Mouse (Mus musculus) kidney, adult 18-20 months (tissue): Measurements from ENCODE around the gene Gh.
"Not testable (repeated sequence)": the region's sequence is repeated elsewhere in the genome, so short reads cannot be mapped to it uniquely, and the experiment has no call there.

Experiments
- DNase-seq: peaks from one replicate; pipeline ENCODE4 v3.0.0; 2021

Gene Gh

DNA sequence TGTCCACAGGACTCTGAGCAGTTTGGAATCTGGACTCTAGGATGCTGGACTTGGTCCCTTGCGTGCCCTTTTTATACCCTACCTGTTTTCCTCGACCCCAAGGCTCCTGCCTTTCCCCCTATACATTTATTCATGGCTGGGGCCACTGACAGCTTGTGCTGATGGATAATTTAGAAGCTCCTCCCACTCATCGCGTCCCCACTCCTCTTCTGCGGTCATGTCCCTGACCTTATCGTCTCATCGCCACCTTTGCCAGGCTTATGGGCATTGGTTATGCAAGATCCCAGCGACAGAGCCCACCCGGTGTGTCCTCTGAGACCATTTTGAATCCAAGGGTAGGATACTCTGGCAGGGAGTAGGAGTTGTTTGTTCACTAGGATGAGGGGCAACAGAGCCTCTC is at the start of gene Gh:
Gene Gh, minus strand, starts transcription at position 101 of the 400 bp plus-strand sequence.
- no peak for DNase-seq

DNA sequence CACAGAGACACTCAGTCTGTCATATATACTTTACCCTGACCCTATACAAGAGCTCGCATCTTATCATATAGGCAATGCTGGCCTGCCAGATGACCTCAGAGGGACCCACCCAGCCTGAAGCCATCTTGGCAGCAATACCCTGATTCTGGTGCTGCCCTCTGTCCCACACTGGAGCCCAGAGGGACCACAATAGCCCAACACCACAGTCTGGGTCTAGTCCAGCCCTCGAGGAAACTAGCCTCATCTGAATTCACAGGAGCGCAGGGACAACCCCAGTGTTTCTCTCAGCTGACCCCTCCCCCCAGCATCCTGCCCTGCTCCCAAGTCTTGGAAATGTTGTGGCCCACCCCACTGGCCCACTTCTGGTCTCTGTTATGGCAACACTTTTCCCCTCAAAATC is 49.6 kb upstream of the Gh start:
- DNase-seq: no peak

DNA sequence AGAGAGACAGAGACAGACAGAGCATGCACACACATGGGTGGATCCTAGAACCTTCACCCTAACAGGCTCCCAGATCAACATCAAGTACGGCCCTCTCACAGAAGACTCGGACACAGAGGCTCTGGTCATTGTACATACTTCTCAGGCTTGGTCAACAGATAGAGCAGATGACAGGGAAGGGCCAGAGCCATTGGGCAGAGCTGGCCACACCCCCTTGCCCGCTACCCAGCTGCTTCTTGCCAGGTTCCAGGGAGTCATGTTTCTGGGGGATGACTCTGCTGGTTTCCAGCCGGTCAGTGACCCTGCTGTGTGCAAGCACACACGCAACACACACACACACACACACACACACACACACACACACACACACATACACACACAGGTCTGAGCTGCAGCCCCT is 49.2 kb upstream of the Gh start:
- no peak for DNase-seq

DNA sequence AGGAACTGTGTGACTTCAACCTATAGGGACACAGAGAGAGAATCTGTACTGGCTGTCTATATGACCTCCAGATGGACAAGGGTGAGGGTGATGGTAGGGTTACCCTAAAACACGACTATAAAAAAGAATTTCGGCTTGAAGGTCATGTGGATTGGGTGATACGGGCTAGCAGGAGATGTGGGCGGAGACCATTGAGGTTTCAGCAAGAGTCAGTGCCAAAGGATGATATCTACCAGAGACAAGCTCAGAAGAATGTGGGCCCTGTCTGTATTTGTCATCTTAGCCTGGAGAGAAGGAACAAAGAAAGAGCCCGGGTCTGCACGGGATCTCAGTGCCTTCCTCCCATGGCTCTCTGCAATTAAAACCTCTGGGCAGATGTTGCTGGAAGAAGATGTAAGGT is 48.1 kb upstream of the Gh start:
- DNase-seq: no peak

DNA sequence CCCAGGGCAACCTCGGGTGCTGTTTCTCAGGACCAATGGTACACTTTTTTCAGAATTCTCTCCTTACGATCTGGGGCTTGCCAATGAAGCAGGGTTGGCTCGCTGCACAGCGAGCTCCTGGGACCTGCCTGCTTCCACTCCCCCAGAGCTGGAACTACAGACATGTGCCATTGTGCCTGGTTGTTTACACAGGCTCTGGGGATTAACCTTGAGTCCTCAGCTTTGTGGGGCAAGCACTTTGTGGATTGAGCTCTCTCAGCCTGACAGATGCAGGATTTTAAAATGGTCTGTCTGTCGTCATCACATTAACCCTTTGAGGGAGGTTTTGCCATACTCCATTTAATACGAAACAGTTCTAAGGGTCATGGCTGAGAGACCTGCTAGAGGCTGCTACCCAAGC is 43.2 kb upstream of the Gh start:
- no peak for DNase-seq

DNA sequence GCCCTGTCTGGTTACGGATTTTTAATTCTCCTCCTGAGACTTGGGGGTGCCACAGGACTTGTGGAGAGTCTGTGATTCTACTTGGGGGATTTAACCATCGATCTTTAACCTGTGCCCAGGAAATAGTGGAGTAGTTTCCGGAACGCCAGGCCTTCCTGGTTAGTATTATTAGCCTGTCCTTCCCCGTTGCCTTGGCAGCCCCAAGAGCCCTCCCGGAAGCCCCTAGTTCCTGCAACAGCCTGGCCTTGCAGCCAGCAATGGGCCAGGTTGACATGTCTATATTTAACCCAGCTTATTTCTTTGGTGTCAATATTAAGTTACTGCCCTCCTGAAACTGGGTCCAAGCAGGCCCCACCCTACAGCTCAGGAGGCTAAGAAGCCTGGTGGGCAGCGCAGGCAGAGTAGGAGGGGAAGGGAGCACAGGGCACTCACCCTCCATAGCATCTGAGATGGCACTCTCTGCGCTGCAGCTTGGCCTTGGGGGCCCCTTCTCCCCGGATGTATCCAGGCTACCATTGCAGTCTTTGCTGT is 39.4 kb upstream of the Gh start:
- DNase-seq: no peak

DNA sequence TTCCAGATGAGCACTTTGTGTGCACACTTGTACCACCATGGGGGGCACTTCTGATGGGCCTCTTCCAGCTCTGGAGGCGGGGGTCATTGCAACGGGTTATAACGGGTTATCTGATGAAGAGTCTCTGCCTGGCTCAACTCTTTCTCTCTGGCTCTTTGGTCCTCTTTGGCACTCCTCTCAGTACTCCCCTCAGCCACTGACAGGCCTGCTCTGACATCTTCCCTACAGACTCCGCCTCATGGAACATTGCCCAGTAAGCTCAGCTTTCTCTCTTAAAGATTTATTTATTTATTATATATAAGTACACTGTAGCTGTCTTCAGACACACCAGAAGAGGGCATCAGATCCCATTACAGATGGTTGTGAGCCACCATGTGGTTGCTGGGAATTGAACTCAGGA is 37.7 kb upstream of the Gh start:
- not testable (repeated sequence) for DNase-seq

DNA sequence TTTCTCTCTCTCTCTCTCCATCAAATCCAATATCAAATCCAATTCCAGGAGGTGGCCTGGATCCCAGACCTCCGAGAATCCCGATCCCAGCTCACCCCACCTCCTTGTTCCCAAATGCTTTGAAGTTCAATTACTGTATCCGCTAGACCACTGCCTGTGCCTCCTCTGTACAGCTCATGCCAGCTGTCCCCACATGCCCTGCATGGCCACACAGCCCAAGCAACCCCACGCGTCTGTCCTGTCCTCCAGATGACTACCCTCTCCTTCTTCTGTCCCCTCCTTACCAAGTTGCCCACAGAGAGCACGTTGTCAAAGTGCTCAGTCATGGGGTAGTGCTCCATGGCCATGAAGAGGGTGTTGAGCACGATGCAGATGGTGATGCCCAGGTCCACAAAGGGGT is 37.2 kb upstream of the Gh start:
- no peak for DNase-seq

DNA sequence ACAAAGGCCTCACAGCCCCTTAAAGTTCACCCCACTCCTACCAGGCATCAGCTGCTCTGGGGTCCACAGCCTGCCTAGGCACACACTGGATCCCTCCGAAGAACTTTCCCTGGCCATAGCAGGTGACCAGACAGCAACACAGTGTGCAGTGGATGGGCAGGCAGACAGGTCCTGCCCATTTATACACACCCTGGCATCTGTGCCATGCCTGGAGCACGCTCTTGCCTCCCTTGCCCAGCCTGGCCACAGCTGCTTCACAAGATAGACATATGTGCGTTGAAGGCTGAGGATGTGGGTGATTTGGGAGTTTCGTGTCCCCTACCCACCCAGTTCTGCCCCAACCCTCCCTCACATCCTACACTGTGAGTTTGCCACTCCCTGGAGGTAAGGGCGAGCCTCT is 36.4 kb upstream of the Gh start:
- DNase-seq: no peak

DNA sequence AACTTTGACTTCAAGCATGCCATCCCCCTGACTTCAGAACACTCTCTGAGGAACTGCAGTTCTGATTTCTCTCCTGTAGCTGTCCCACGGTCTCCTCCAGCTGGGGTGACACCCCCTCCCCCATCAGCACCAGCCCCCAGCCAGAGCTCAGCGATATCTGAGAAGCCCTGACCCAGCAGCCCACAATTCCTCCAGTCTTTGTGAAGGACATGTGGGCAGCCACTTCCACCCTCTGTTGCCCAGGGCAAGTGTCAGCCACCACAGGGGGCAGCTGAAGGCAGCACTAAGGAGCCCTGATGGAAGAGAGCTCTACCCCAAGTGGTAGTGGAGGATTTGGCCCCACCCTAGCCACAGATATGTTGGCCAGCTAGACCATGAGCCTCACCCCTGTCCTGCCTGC is 32.4 kb upstream of the Gh start:
- no peak for DNase-seq

DNA sequence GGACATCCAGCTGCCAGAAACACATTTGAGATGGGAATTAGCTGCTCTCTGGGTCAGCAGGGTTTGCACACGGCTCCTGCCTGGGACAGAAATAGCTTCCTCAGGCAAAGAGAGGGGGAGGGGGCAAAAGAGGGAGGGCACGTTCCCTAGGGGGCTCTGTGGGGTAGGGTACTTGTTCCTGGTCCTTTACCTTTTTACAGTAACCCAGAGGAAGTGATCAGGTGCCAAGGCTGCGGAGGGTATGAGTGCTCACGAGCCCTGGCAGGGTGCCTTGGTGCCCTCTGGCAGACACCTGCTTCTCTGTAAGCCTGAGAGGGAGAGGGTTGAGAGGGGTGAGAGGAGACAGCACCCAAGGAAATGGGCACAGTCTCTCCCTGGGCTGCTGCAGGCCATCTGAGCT is 30.8 kb upstream of the Gh start:
- DNase-seq: no peak

DNA sequence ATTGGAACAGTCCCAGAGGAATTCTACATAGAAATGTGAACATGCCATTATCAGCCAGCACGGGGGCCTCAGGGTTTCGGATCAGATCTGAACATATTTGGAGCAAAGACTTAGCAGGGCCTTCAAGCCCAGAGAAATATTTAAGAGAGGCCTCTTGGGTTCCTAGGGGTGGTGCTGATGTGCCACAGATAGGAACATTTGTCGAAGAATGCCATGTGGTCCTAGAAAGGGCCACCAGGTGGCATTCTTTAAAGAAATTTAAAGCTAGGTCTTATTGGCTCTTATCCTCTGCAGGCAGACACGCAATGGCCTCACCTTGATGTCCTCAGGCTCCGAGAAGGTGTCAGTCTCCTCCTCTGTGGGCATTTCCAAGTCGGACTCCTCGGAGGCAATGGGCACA is 28.0 kb upstream of the Gh start:
- peak; percentile 26 for DNase-seq

DNA sequence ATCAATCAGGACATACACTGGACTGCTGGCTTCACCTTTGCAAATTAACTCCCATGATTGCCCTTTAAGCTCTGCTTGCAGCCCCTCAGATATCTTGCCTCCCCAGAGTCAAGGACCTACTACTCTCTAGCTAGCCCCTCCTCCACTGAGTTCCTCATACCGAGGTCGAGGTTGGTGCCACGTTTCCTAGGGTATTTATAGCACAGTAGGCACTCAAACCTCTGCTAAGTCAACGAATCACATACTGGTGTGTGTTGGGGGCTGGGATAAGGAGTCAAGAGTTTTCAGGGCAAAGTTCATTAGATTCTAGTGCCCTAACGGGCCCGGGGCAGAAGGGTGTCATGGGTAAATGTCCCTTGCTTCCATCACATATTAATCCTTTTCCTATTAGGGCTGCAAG is 27.5 kb upstream of the Gh start:
- DNase-seq: no peak

DNA sequence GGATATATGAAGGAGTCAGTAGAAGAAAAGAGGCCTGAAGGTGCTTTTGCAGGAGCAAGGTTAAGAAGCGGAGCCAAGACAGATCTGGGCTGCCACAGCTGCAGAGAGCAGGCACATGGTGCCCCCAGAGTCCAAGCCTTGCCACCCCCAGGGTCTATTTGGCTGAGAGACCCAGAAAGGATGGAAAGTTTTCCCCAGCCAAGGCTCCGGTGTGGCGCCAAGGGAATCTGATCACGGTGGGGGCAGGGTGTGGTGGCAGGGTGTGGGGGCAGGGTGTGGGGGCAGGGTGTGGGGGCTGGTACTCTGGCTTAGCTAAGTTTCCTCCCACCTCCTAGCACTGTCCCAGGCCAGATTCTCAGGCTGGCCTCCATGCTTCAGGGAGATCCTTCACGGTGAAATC is 26.9 kb upstream of the Gh start:
- DNase-seq: no peak

DNA sequence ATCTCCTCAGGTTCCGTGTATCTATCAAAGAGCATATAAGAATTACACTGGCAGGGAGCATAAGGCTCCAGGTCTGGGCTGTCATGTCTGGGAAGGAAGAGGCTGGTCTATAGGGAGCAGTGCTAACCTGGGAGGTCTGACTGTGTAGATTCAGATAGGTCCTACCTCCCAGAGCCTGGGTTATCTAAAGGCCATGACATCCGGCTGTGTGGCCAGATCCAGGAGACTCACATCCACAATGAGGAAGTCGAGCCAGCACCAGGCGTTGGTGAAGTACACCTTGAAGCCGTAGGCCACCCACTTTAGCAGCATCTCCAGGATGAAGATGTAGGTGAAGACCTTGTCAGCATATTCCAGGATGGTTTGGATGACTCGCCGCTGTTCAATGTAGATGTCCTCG is 24.8 kb upstream of the Gh start:
- DNase-seq: no peak

DNA sequence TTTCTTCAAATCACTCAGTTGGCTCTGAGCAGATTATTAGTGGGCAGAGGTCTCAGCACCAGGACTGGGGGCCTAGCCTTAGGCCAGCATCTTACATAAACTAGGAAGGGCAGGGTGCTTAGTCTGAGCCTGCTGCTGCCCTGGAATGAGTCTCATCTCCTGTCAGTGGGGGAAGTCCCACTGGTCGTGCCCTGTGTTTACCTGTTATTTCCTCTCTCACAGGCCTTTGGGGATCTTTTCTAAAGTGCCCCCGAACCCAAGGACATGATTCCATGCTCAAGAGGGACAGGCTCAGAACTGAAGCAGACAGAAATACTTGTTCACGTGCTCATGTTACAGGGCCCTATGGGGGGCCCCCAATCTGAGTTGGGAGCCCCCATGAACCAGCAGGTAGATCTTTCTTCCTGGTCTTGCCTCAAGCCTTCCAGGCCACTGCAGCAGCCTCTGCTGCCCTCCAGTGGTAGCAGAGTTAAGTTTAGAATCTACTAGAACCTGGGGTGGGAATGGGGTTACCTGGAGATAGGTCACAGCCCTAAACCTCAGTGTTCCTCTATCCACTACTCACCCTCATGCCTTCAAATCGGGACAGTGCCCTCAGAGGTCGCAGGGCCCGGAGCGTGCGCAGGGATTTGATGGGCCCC is 24.0 kb upstream of the Gh start:
- DNase-seq: peak; percentile 79

DNA sequence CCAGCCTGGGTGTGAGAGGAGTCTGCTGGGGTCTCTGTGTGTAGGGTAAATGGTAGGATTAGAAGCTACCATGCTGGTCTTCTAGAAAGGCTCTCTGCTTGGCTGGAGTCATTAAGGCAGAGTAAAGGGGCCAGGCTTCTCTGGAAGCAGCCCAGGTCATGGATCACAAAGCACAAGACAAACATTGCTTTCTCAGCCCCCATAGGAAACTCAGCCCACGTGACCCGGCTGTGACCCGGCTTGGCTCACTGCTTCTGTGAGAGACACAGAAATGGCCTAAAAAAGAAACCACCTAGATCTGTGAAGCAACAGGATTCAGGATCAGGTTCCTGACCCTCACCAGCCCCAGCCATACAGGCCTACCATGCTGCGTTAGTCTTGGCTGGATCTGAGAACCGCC is 23.2 kb upstream of the Gh start:
- peak; percentile 61 for DNase-seq

DNA sequence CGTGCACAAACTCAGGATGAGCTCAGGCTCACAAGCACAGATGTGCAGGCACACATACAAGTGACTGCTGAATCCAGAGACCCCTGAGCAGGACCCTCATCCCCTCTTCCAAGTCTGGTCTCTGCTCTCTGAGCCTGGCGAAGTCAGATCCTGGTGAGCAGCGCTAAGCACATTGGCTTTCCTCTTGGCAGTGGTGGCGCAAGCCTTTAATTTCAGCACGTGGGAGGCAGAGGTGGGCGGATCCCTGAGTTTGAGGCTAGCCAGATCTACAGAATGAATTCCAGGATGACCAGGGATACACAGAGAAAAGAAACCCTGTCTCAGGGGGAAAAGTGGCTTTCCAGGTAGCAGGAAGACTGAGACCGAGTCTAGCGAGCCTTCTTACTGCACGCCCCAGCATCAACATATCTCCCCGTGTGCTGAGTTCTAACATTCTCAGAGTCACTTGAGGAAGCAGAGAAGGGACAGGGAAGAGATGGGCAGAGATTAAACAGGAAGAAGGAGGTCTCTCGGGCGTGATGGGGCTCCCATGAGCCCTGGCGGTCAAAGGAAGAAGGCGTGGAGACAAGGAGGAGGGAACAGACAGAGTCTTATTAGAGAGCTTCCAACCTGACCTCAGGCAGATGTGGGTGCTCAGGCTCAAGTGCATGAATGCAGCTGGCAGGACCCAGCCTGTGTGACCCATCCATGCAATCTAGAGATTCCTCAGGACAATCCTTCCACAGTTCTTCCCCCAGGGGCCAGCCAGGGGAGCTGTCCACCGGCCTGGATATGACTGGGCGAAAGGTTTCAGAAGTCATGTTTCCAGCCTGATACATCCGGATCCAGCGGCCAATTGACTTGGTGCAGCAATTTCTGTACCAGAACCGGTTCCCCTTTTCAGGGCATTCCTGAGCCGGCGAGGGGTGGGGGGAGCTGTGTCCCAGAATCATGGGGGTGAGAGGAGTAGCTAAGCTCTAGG is 17.0 kb upstream of the Gh start:
- DNase-seq: peak; percentile 11

DNA sequence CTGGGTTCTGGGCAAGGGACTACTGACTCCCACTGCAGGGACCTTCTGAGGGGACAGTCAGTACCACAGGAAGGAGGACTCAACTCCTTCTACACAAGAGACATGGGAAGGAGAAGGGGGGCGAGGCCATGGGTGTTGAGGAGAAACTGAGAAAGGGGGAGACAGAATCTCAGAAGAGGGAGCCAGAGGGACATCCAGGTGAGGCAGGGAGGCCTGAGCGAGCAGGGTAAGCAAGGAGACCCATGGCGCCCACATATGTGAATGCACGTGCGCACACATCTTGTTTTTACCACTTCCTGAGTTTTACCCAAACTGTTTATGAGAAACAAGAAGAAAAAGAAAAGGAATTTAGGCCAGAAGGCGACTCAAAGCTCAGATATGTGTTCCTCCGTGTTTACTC is 16.1 kb upstream of the Gh start:
- DNase-seq: no peak

DNA sequence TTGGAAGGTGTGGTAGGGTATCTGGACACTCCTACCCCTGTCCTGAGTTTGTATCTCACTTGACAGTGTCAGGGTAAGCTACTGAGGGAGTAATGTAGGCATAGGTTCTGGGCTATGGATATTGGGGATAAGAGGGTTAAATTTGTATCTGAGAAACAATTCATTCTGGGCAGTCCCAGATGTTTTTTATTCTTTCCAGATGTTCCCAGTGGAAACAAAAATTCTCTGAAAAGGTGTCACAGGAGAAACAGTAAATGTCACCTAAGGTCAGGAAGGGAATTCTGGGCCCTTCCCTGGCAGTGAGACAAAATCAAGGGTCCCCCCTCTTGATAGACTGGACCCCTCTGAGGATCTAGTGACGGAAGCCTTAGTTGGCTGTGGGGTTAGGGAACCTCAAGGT is 14.8 kb upstream of the Gh start:
- no peak for DNase-seq

DNA sequence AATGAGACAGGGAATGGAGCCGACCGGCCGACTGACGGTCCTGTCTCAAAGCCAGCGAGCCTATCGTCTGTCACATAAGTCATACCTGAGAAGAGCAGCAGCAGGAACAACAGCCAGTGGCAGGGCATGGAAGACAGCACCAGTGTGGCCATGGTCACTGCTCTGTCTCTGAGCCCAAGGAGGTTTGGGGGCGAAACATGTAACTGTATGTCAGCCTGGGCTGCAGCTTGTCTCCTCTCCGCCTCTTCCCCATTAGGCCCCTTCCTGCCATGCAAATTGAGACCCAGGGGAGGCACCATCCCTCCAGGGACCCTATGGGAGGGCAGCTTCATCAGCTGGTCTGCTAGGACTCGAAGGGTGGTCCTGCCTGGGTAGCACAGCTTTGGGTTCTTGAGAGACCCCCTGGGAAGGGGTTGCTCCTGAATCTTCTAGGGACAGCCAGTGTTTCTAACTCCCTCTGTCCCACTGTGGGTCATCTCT is 12.7 kb upstream of the Gh start, which contains the start of gene Cd79b:
Gene Cd79b, minus strand, starts transcription at position 430 of the 480 bp plus-strand sequence.
- no peak for DNase-seq

DNA sequence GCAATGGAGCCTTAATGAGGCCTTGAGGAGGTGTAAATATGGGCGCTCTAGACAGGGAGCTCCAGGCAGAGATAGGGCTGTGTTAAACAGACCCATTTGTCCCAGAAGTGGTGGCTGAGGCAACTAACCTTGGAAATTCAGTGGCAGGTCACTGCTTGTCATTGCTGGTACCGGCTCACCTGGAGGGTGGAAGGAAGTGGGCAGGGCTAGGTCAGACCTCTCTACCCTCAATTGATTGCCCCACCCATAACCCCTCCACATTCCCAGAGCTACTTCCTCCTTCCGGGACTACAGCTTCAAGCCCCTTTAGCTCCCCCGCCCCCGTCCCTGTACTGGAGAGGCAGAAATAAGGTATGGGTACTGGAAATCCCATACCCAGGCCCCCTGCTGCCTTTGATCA is 11.9 kb upstream of the Gh start:
- no peak for DNase-seq

DNA sequence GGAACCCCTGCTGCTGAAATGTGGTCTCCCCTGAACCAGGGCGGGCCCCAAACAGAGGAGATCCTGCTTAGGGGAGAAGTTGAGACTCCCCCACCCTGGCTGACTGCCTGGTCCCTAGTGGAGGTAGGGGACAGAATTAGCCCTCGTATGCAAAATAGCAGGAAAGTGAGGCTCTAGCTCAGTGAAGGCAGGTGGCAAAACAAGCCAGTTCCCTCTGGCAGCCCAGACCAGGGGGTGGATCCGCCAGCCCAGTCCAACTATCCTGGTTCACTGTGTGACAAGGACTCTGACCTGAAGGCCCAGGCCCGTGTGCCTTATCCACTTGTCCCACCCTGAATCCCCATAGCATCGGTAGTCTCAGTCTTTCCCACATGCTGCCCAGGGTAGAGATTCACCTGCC is 8.5 kb upstream of the Gh start:
- no peak for DNase-seq

DNA sequence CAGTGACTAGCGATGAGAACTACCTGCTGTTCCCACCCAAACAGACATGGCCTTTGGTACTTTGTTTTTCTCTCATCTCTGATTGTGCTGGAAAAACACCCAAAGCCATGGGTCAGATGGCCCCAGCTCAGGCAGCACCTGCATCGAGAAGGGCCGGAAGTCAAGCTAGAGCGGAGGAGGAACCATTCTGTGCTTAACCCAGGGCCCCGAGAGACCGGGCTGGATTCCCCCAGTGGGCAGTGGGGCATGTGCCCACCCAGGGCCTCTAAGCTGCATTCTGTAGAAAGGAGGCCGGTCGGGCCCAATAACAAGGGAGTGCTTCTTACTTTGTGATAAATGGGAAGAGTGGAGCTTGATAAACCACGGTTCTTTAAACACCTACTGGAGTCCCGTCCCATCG is 6.5 kb upstream of the Gh start:
- no peak for DNase-seq
